8 mouse cellular contexts compared by ENCODE assay signal in the genomic region with DNA sequence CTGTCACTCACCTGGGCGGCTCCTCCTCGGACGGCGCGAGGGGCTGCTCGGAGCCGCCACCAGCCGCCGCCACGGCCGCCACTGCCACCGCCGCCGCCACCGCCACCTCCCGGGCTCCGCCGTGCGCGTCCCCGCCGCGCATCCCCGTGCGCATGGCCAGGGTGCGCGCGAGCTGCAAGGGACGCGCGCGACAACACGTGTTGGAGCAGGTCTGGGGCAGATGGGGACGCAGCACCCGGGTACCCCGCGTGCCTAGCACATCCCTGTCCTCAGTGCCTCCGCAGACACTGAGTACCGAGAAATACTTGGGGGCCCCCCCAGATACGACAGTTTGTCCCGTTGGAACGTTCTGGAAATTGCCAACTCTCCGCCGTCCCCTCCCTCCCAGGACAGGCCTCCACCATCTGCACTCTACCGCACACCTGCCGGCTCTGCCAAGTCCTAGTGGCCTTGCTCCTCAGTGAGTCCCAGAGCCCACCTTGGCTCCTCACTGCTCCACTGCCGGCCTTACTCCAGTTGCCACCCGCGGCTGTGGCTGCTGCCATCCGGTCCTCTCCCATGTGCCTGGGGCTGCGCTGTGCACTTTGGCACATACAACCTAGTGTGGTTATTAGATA. TPM values are rescaled to one million over a fixed set of nuclear protein-coding genes. Genes with fewer than 3 reads are reported as not detected.
DNase-seq lines count a peak whose midpoint lies in the region; ATAC-seq lines count a peak whose summit lies in the region.

A gene (minus strand): TSS at position 109 of the 617 bp plus-strand sequence.

- WGBS in embryonic facial prominence, embryonic 13.5 days: 4% methylated on average over 50 of the region's 51 CpGs
- WGBS in hindbrain, embryonic 16.5 days: 4% methylated on average over 30 of the region's 51 CpGs
- 5% methylated on average over 42 of the region's 51 CpGs for WGBS in liver, embryonic 13.5 days (ENCODE audit: insufficient replicate concordance)

- ATAC-seq in embryonic facial prominence, embryonic 13.5 days (ENCODE audit: insufficient number of reproducible peaks, insufficient read depth, low FRiP score, low TSS enrichment, low read depth): no peak
- peak; percentile 56 for ATAC-seq in hindbrain, embryonic 16.5 days
- no peak for ATAC-seq in liver, embryonic 13.5 days (ENCODE audit: low read depth)

- intact Hi-C loops in gastrocnemius, postnatal 36 days (cut with DNase I): no loop called here

- peak within 1 kb of the TSS; percentile 89 for H3K4me2 ChIP-seq in embryonic facial prominence, embryonic 13.5 days
- peak within 1 kb of the TSS; percentile 84 for H3K4me2 ChIP-seq in hindbrain, embryonic 16.5 days (ENCODE audit: low read length)
- H3K4me2 ChIP-seq in liver, embryonic 13.5 days: peak within 1 kb of the TSS; percentile 47

- peak within 1 kb of the TSS; percentile 74 for H3K9ac ChIP-seq in embryonic facial prominence, embryonic 13.5 days
- H3K9ac ChIP-seq in hindbrain, embryonic 16.5 days (ENCODE audit: low read depth, low read length): peak within 1 kb of the TSS; percentile 74
- H3K9ac ChIP-seq in liver, embryonic 13.5 days: no peak within 1 kb of the TSS

- H3K27ac ChIP-seq in embryonic facial prominence, embryonic 13.5 days: no peak within 1 kb of the TSS
- no peak within 1 kb of the TSS; the same call in 1 of the 2 replicates for H3K27ac ChIP-seq in hindbrain, embryonic 16.5 days (ENCODE audit: low read depth, low read length)
- H3K27ac ChIP-seq in liver, embryonic 13.5 days: no peak within 1 kb of the TSS

- no peaks in the 10 kb centered on the region for H3K9me3 ChIP-seq in embryonic facial prominence, embryonic 13.5 days
- H3K9me3 ChIP-seq in hindbrain, embryonic 16.5 days (ENCODE audit: control insufficient read depth, low read length): no peaks in the 10 kb centered on the region
- H3K9me3 ChIP-seq in liver, embryonic 13.5 days (replicated peaks): no peaks in the 10 kb centered on the region

- no peaks in the 10 kb centered on the region for H3K36me3 ChIP-seq in embryonic facial prominence, embryonic 13.5 days
- no peaks in the 10 kb centered on the region for H3K36me3 ChIP-seq in hindbrain, embryonic 16.5 days (ENCODE audit: control insufficient read depth, insufficient read depth, low read length)
- H3K36me3 ChIP-seq in liver, embryonic 13.5 days: no peaks in the 10 kb centered on the region

- H3K4me3 ChIP-seq in embryonic facial prominence, embryonic 13.5 days: peak within 1 kb of the TSS; percentile 55
- peak within 1 kb of the TSS; percentile 68 for H3K4me3 ChIP-seq in hindbrain, embryonic 16.5 days (ENCODE audit: low read length)
- H3K4me3 ChIP-seq in liver, embryonic 13.5 days (replicated peaks): peak within 1 kb of the TSS; percentile 39

- no peak for DNase-seq in gastrocnemius, adult 8-10 months (ENCODE audit: low spot score in 2 of 2)
- DNase-seq in gastrocnemius, postnatal 36 days: no peak
- DNase-seq in ZHBTc4 (ENCODE audit: low read depth, low spot score): peak; percentile 66
- no peak for DNase-seq in liver, embryonic 13.5 days
- peak; percentile 77 for DNase-seq in right cerebral cortex, postnatal 4 days
- no peak for DNase-seq in thymus, postnatal 10 days (ENCODE audit: low spot score in 2 of 2)

- H3K4me1 ChIP-seq in embryonic facial prominence, embryonic 13.5 days: peaks cover 19% of the 10 kb centered on the region
- H3K4me1 ChIP-seq in hindbrain, embryonic 16.5 days (ENCODE audit: control insufficient read depth, insufficient read depth, low read depth, low read length): peaks cover 13% of the 10 kb centered on the region
- H3K4me1 ChIP-seq in liver, embryonic 13.5 days (replicated peaks): peaks cover 20% of the 10 kb centered on the region

- peaks cover 61% of the 10 kb centered on the region for H3K27me3 ChIP-seq in embryonic facial prominence, embryonic 13.5 days
- peaks cover 15% of the 10 kb centered on the region for H3K27me3 ChIP-seq in hindbrain, embryonic 16.5 days (replicated peaks; ENCODE audit: control insufficient read depth, insufficient read depth, low read length)
- peaks cover 82% of the 10 kb centered on the region for H3K27me3 ChIP-seq in liver, embryonic 13.5 days

RNA-seq across cellular contexts. Expression of the gene that starts here (rescaled TPM):
- 10 to 100 TPM in 3 of 4 experiments, 1 to 10 TPM in 1; 7.4 to 12.5 (median 10.4) TPM for total RNA-seq in gastrocnemius, adult 8-10 months (2022)
- total RNA-seq in gastrocnemius, postnatal 36 days (2021): 10 to 100 TPM in 1 of 2 experiments, 1 to 10 TPM in 1; 8.4 to 10.3 TPM
- polyA plus RNA-seq in embryonic facial prominence, embryonic 13.5 days (2015; fragmentation: Nextera tagmentation; extraction: Ambion mirVana): 1.9 and 2.0 TPM in 2 replicates
- polyA plus RNA-seq in hindbrain, embryonic 16.5 days (2015; fragmentation: Nextera tagmentation; extraction: Ambion mirVana): 22.1 and 23.3 TPM in 2 replicates
- not detected in 2 replicates for polyA plus RNA-seq in liver, embryonic 13.5 days (2015; fragmentation: Nextera tagmentation; extraction: Ambion mirVana)

Comparison
In these comparisons a context has a peak if more than half of its experiments do, and no peak if none do; other contexts are left out.
1. DNase-seq: peak in ZHBTc4 (single experiment) and right cerebral cortex, postnatal 4 days (single experiment); none in gastrocnemius, adult 8-10 months (0 of 2), gastrocnemius, postnatal 36 days (0 of 2), liver, embryonic 13.5 days (single experiment) and thymus, postnatal 10 days (0 of 2).
2. Peak in every context shown above with its lines, with median percentiles within 50 percentile points of each other: H3K4me2 ChIP-seq and H3K4me3 ChIP-seq.